Mouse (Mus musculus): ENCODE results near the gene Grk6. TPM values are rescaled to one million over a fixed set of nuclear protein-coding genes. Genes with fewer than 3 reads are reported as not detected.

Gene Grk6
- total and polyA plus RNA-seq, 2 experiments from 2014 or later: 10.7 to 27.2 TPM

GRCm38 (mm10) chr13:55463399-55464026 is 18.6 kb downstream of the Grk6 start:
- H3K9ac ChIP-seq (replicated peaks; ENCODE audit: low read depth, low read length): peak overlapping the region; percentile 60; the same call in 1 of the 2 replicates
- H3K4me1 ChIP-seq (ENCODE audit: control insufficient read depth, insufficient read depth): peaks cover 13% of the 10 kb centered on the region
- no peaks in the 10 kb centered on the region for H3K9me3 ChIP-seq (replicated peaks; ENCODE audit: control insufficient read depth, low read length)
- H3K36me3 ChIP-seq (replicated peaks; ENCODE audit: control insufficient read depth, insufficient read depth, low read length): peaks cover 28% of the 10 kb centered on the region
- DNase-seq (ENCODE audit: low spot score): no peak
- H3K27me3 ChIP-seq (ENCODE audit: control insufficient read depth, insufficient read depth, low read length): peaks cover 35% of the 10 kb centered on the region
- WGBS: 17% methylated on average over 14 of the region's 14 CpGs
- no peak for TF ChIP-seq CTCF (IDR thresholded peaks at IDR 0.05; ENCODE audit: low read depth)
- no peak for TF ChIP-seq EP300 (IDR thresholded peaks at IDR 0.05; ENCODE audit: low read depth)
- ATAC-seq (ENCODE audit: insufficient read depth, low read depth): no peak
- no peak overlapping the region for H3K27ac ChIP-seq (ENCODE audit: low read depth)
- peak overlapping the region; percentile 61 for H3K4me3 ChIP-seq (ENCODE audit: low read depth, low read length)
- peak overlapping the region; percentile 97 for H3K4me2 ChIP-seq (ENCODE audit: low read depth, low read length)

- peaks cover 41% of the 10 kb centered on the region for H3K27me3 ChIP-seq (ENCODE audit: control insufficient read depth, insufficient read depth, low read length)
- ATAC-seq (ENCODE audit: insufficient read depth, low read depth) (peak; percentile 42; the same call in 1 of the 2 replicates), DNase-seq (ENCODE audit: low spot score) (no peak)
- H3K4me2 ChIP-seq (ENCODE audit: low read depth, low read length): peak within 1 kb of the TSS; percentile 97
- H3K36me3 ChIP-seq (replicated peaks; ENCODE audit: control insufficient read depth, insufficient read depth, low read length): peaks cover 20% of the 10 kb centered on the region
- peaks cover 13% of the 10 kb centered on the region for H3K4me1 ChIP-seq (ENCODE audit: control insufficient read depth, insufficient read depth)
- no peaks in the 10 kb centered on the region for H3K9me3 ChIP-seq (replicated peaks; ENCODE audit: control insufficient read depth, low read length)
- under 1% methylated on average over 70 of the region's 84 CpGs for WGBS
- H3K9ac ChIP-seq (replicated peaks; ENCODE audit: low read depth, low read length): peak within 1 kb of the TSS; percentile 60
- TF ChIP-seq EP300 (IDR thresholded peaks at IDR 0.05; ENCODE audit: low read depth) (no peak), CTCF (IDR thresholded peaks at IDR 0.05; ENCODE audit: low read depth) (no peak)
- H3K27ac ChIP-seq (ENCODE audit: low read depth): no peak within 1 kb of the TSS
- peak within 1 kb of the TSS; percentile 61 for H3K4me3 ChIP-seq (ENCODE audit: low read depth, low read length)
Observed at GRCm38 (mm10) chr13:55464027-55464884, 19.4 kb downstream of the Grk6 start, which contains the start of gene Prr7. Gene Prr7 (plus strand): TSS chr13:55464267.

GRCm38 (mm10) chr13:55465184-55465583 is 20.3 kb downstream of the Grk6 start:
- peaks cover 11% of the 10 kb centered on the region; the same call in 1 of the 2 replicates for H3K36me3 ChIP-seq (replicated peaks; ENCODE audit: control insufficient read depth, insufficient read depth, low read length)
- H3K27me3 ChIP-seq (ENCODE audit: control insufficient read depth, insufficient read depth, low read length): peaks cover 50% of the 10 kb centered on the region
- H3K4me1 ChIP-seq (ENCODE audit: control insufficient read depth, insufficient read depth): peaks cover 13% of the 10 kb centered on the region
- no peak overlapping the region for H3K4me3 ChIP-seq (ENCODE audit: low read depth, low read length)
- no peak for TF ChIP-seq EP300 (IDR thresholded peaks at IDR 0.05; ENCODE audit: low read depth)
- no peak for TF ChIP-seq CTCF (IDR thresholded peaks at IDR 0.05; ENCODE audit: low read depth)
- no peaks in the 10 kb centered on the region for H3K9me3 ChIP-seq (replicated peaks; ENCODE audit: control insufficient read depth, low read length)
- no peak for ATAC-seq (ENCODE audit: insufficient read depth, low read depth)
- WGBS: 31% methylated on average over 3 of the region's 3 CpGs
- H3K4me2 ChIP-seq (ENCODE audit: low read depth, low read length): 0 out of 2 replicates have a peak overlapping the region, but pooled peaks have one; percentile 97
- H3K9ac ChIP-seq (replicated peaks; ENCODE audit: low read depth, low read length): no peak overlapping the region
- DNase-seq (ENCODE audit: low spot score): no peak
- H3K27ac ChIP-seq (ENCODE audit: low read depth): no peak overlapping the region

GRCm38 (mm10) chr13:55465830-55466440 is 21.1 kb downstream of the Grk6 start:
- Histone ChIP-seq H3K27me3 (ENCODE audit: control insufficient read depth, insufficient read depth, low read length) (peaks cover 58% of the 10 kb centered on the region), H3K4me2 (ENCODE audit: low read depth, low read length) (no peak overlapping the region)

GRCm38 (mm10) chr13:55468851-55469560 is 24.1 kb downstream of the Grk6 start:
- ATAC-seq (ENCODE audit: insufficient read depth, low read depth) (peak; percentile 21; the same call in 1 of the 2 replicates), DNase-seq (ENCODE audit: low spot score) (peak; percentile 64)
- Histone ChIP-seq H3K9me3 (replicated peaks; ENCODE audit: control insufficient read depth, low read length) (no peaks in the 10 kb centered on the region), H3K27me3 (ENCODE audit: control insufficient read depth, insufficient read depth, low read length) (peaks cover 78% of the 10 kb centered on the region), H3K36me3 (replicated peaks; ENCODE audit: control insufficient read depth, insufficient read depth, low read length) (no peaks in the 10 kb centered on the region), H3K4me1 (ENCODE audit: control insufficient read depth, insufficient read depth) (peaks cover 14% of the 10 kb centered on the region), H3K4me3 (ENCODE audit: low read depth, low read length) (no peak overlapping the region), H3K9ac (replicated peaks; ENCODE audit: low read depth, low read length) (no peak overlapping the region), H3K4me2 (ENCODE audit: low read depth, low read length) (no peak overlapping the region), H3K27ac (ENCODE audit: low read depth) (no peak overlapping the region)
- 37% methylated on average over 13 of the region's 13 CpGs for WGBS
- TF ChIP-seq EP300 (IDR thresholded peaks at IDR 0.05; ENCODE audit: low read depth): no peak
- TF ChIP-seq CTCF (IDR thresholded peaks at IDR 0.05; ENCODE audit: low read depth): peak; percentile 68

More at GRCm38 (mm10) chr13:55465830-55466440, 21.1 kb downstream of the Grk6 start:
- Histone ChIP-seq H3K9me3 (replicated peaks; ENCODE audit: control insufficient read depth, low read length) (no peaks in the 10 kb centered on the region), H3K9ac (replicated peaks; ENCODE audit: low read depth, low read length) (no peak overlapping the region), H3K27ac (ENCODE audit: low read depth) (no peak overlapping the region), H3K36me3 (replicated peaks; ENCODE audit: control insufficient read depth, insufficient read depth, low read length) (peaks cover 8% of the 10 kb centered on the region; the same call in 1 of the 2 replicates), H3K4me3 (ENCODE audit: low read depth, low read length) (no peak overlapping the region), H3K4me1 (ENCODE audit: control insufficient read depth, insufficient read depth) (peaks cover 15% of the 10 kb centered on the region)
- TF ChIP-seq CTCF (IDR thresholded peaks at IDR 0.05; ENCODE audit: low read depth) (no peak), EP300 (IDR thresholded peaks at IDR 0.05; ENCODE audit: low read depth) (no peak)
- 59% methylated on average over 5 of the region's 5 CpGs for WGBS
- DNase-seq (ENCODE audit: low spot score) (no peak), ATAC-seq (ENCODE audit: insufficient read depth, low read depth) (no peak)

Measured in heart, postnatal 0 days (tissue).